Mouse (Mus musculus) kidney, adult 2 months (tissue): Measurements from ENCODE around the gene 4930402F06Rik. TPM values are rescaled to one million over a fixed set of nuclear protein-coding genes. Genes with fewer than 3 reads are reported as not detected.

Experiments
- DNase-seq: peaks from one replicate; pipeline ENCODE4 v3.0.0; 2021
- H3K27ac ChIP-seq: fragments of 200-500 bp; 2 replicates; pipeline ENCODE4 v1.5.1; 2012; ENCODE audit warnings: low read depth, low read length, control low read depth, inconsistent platforms; ENCODE audit not compliant: insufficient read depth
- H3K27me3 ChIP-seq: fragments of 200-500 bp; replicated peaks from 2 replicates; pipeline ENCODE4 v1.6.1; 2012; ENCODE audit warnings: mild to moderate bottlenecking, moderate library complexity, low read length, inconsistent platforms; ENCODE audit not compliant: control insufficient read depth, insufficient read depth
- H3K36me3 ChIP-seq: fragments of 200-500 bp; 2 replicates; pipeline ENCODE4 v1.6.1; 2012; ENCODE audit warnings: mild to moderate bottlenecking, moderate library complexity, low read length, inconsistent platforms; ENCODE audit not compliant: control insufficient read depth, insufficient read depth
- H3K4me1 ChIP-seq: fragments of 200-500 bp; 2 replicates; pipeline ENCODE4 v1.6.1; 2011; ENCODE audit warnings: low read length; ENCODE audit not compliant: control insufficient read depth, insufficient read depth
- H3K4me3 ChIP-seq: fragments of 200-500 bp; 2 replicates; pipeline ENCODE4 v1.5.1; 2011; ENCODE audit warnings: mild to moderate bottlenecking, low read depth, low read length, control low read depth; ENCODE audit not compliant: insufficient read depth
- CTCF ChIP-seq: fragments of 200-500 bp; conservative IDR thresholded peaks from 2 replicates; pipeline ENCODE4 v1.5.1; 2011; ENCODE audit warnings: low read depth, mild to moderate bottlenecking, control low read depth, low read length, moderate library complexity, mixed read lengths; ENCODE audit not compliant: insufficient read depth, insufficient read length
- POLR2A ChIP-seq: fragments of 200-500 bp; IDR thresholded peaks from one replicate; pipeline ENCODE4 v1.6.1; 2011; ENCODE audit warnings: low read depth, low read length, control low read depth
- WGBS: fragments of 180-500 bp; shearing (Covaris S2); methylation state at CpG from one replicate; pipeline ENCODE4 v1.1.7; 2018; 5-methylcytosine and 5-hydroxymethylcytosine counted together
- polyA plus RNA-seq: library from polyadenylated mRNA; depleted of rRNA; stranded (reverse); fragments of >200 nt; gene quantifications from 2 replicates; pipeline ENCODE4 v1.2.3, GENCODE M21; 2012

The 4930402F06Rik gene
- polyA plus RNA-seq, 1 experiment, result not detected

- WGBS, result 82% methylated on average over 8 of the region's 8 CpGs
- H3K27me3 ChIP-seq, result no peaks in the 10 kb centered on the region
- DNase-seq, result no peak
- TF ChIP-seq CTCF (no peak), POLR2A (no peak)
- no peaks in the 10 kb centered on the region for H3K36me3 ChIP-seq
- H3K4me1 ChIP-seq, result 0 out of 2 replicates have a peak, but pooled peaks cover 3% of the 10 kb centered on the region
- H3K27ac ChIP-seq, result no peak overlapping the region
- H3K4me3 ChIP-seq, result no peak overlapping the region
Measured at GRCm38 (mm10) chr2:35430806-35431205, 33.8 kb upstream of the 4930402F06Rik start.

- Histone ChIP-seq H3K36me3 (no peaks in the 10 kb centered on the region), H3K4me3 (no peak overlapping the region), H3K27ac (no peak overlapping the region), H3K27me3 (no peaks in the 10 kb centered on the region), H3K4me1 (0 out of 2 replicates have a peak, but pooled peaks cover 3% of the 10 kb centered on the region)
- DNase-seq, result no peak
- 67% methylated on average over 4 of the region's 4 CpGs for WGBS
- TF ChIP-seq POLR2A (no peak), CTCF (no peak)
Measured at GRCm38 (mm10) chr2:35428615-35429300, 31.8 kb upstream of the 4930402F06Rik start.

DNA sequence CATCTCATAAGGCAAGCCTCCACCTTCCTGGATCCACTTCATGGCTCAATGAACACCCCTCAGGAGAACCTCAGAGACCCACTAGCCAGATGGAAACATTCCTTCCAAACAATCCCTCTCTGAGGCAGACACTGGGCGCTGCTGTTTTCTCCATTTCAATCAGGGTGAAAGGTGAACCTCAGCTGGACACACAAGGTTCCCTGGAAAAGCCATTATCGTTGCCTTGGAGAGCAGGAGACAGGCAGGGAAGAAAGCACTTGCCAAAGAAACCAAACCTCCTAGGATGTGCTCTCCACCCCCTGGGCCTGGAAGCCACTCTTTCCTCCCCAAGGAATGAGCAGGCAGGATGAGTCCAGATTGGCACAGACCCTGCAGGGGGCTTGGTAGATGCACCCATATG, 30.6 kb upstream of the 4930402F06Rik start:
- Histone ChIP-seq H3K27ac (no peak overlapping the region), H3K27me3 (no peaks in the 10 kb centered on the region), H3K4me1 (no peaks in the 10 kb centered on the region), H3K36me3 (no peaks in the 10 kb centered on the region), H3K4me3 (no peak overlapping the region)
- WGBS, result 33% methylated on average over 2 of the region's 2 CpGs
- DNase-seq, result no peak
- TF ChIP-seq CTCF, result no peak
- TF ChIP-seq POLR2A, result no peak

DNA sequence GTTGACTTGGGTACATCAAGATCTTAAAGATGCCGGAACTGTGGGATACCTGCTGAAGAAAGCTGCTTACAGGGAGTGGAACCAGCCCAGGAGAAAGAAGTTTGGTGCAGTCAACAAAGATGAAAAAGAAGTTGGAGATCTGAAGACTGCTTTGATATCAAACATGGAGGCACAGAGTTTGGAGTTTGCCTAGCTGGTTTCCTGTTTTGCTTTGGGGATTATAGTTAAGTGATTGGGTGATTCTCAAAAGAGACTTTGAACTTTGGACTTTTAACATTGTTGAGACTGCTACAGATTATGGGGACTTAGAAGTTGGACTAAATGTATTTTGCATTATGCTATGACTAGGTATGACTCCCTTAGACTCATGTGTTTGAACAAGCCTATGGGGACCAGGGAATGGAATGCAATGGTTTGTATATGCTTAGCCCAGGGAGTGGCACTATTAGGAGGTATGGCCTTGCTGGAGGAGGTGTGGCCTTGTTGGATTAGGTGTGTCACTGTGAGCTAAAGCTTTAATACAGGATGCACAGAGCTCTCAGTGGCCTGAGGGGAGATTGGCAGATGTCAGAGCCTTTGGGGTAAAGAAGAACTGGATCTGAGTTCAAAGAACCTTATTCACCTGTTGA, 26.9 kb upstream of the 4930402F06Rik start:
- H3K27ac ChIP-seq, result no peak overlapping the region
- H3K4me1 ChIP-seq, result no peaks in the 10 kb centered on the region
- no peaks in the 10 kb centered on the region for H3K27me3 ChIP-seq
- H3K36me3 ChIP-seq, result no peaks in the 10 kb centered on the region
- TF ChIP-seq POLR2A (no peak), CTCF (no peak)
- WGBS, result 100% methylated on average over 1 of the region's 1 CpGs
- no peak overlapping the region for H3K4me3 ChIP-seq
- no peak for DNase-seq

- Histone ChIP-seq H3K27ac (no peak overlapping the region), H3K4me3 (no peak overlapping the region), H3K27me3 (no peaks in the 10 kb centered on the region), H3K36me3 (no peaks in the 10 kb centered on the region), H3K4me1 (no peaks in the 10 kb centered on the region)
- no peak for TF ChIP-seq POLR2A
- no peak for TF ChIP-seq CTCF
- WGBS, result 68% methylated on average over 3 of the region's 3 CpGs
- no peak for DNase-seq
Measured at GRCm38 (mm10) chr2:35422384-35422783, 25.4 kb upstream of the 4930402F06Rik start.

DNA sequence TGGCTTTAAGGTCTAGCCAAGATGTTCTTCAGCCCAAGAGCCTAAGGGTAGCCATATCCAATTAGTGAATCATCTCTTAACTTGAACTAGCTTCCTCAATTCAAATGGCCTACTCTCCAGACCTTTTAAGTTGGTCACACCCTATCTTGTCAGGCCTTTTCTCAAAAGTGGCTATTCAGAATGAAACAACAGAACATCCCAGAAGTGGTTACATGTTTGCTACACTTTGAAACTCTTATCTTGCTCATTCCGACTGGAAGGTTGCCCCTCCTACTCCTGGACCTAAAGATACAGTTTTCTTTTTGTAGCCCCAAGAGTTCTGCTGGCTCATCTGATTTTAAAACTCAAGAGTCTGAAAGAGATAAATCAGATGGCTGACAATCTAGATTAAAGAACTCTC, 23.7 kb upstream of the 4930402F06Rik start:
- no peak overlapping the region for H3K27ac ChIP-seq
- H3K27me3 ChIP-seq, result no peaks in the 10 kb centered on the region
- 80% methylated on average over 1 of the region's 1 CpGs for WGBS
- H3K4me3 ChIP-seq, result no peak overlapping the region
- no peak for DNase-seq
- H3K36me3 ChIP-seq, result no peaks in the 10 kb centered on the region
- TF ChIP-seq CTCF (no peak), POLR2A (no peak)
- H3K4me1 ChIP-seq, result no peaks in the 10 kb centered on the region

GRCm38 (mm10) chr2:35419671-35420070, 22.7 kb upstream of the 4930402F06Rik start:
- no peak overlapping the region for H3K4me3 ChIP-seq
- no peaks in the 10 kb centered on the region for H3K36me3 ChIP-seq
- no peaks in the 10 kb centered on the region for H3K27me3 ChIP-seq
- no peak for TF ChIP-seq POLR2A
- no peak for TF ChIP-seq CTCF
- H3K27ac ChIP-seq, result no peak overlapping the region
- no peaks in the 10 kb centered on the region for H3K4me1 ChIP-seq
- WGBS, result 96% methylated on average over 2 of the region's 2 CpGs
- DNase-seq, result no peak
